Mouse (Mus musculus) MEL-GATA-1-ER (cell line): ENCODE results near the gene Sephs1.

ENCODE experiments used
- DNase-seq: peaks from one replicate; pipeline ENCODE4 v3.0.0-alpha.2; 2012; ENCODE audit warnings: low read depth; ENCODE audit errors: extremely low read depth

Gene Sephs1

GRCm38 (mm10) chr2:4881350-4882248 lies at the start of gene Sephs1:
Sephs1 (plus strand) TSS chr2:4881564.
- DNase-seq, result peak; percentile 28

DNA sequence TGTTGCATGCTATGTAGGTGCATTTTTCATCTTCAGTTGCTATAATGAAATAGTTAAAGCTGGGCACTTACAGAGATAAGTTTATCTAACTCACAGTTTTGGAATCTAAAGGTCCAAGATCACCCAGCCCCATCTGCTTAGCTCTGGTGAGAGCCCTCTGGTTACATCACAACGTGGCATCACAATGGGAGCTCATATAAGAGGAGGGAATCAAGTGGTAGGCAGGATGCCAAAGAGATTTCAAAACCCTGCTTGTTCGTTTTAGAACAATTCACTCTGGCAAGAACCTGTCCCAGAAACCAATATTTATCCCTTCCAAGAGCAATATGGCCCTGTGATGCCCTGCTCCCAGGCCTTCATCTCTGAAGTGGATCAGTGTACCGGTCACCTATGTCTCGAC lies 49.2 kb upstream of the Sephs1 start:
- DNase-seq, result no peak

- DNase-seq, result no peak
Observed at GRCm38 (mm10) chr2:4849449-4849848, 31.9 kb upstream of the Sephs1 start.

DNA sequence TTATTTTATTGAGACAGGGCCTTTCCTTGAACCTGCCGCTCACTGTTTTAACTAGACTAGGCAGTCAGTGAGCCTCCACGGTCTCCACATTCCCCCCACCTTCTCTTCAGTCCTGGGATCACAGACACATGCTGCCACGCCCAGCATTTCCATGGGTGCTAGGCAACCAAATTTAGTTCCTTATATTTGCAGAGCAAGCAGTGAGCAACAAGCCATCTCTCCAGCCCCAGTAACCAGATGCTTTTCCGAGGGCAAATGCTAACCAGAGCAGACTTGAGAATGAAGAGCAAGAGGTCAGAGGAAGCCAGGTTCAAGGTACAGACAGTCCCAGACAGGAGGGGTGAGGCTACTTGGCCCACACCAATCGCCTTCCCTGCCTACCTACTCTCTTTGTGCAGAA lies 24.2 kb upstream of the Sephs1 start:
- DNase-seq, result peak; percentile 32

- no peak for DNase-seq
Observed at GRCm38 (mm10) chr2:4858161-4858560, 23.2 kb upstream of the Sephs1 start.

DNA sequence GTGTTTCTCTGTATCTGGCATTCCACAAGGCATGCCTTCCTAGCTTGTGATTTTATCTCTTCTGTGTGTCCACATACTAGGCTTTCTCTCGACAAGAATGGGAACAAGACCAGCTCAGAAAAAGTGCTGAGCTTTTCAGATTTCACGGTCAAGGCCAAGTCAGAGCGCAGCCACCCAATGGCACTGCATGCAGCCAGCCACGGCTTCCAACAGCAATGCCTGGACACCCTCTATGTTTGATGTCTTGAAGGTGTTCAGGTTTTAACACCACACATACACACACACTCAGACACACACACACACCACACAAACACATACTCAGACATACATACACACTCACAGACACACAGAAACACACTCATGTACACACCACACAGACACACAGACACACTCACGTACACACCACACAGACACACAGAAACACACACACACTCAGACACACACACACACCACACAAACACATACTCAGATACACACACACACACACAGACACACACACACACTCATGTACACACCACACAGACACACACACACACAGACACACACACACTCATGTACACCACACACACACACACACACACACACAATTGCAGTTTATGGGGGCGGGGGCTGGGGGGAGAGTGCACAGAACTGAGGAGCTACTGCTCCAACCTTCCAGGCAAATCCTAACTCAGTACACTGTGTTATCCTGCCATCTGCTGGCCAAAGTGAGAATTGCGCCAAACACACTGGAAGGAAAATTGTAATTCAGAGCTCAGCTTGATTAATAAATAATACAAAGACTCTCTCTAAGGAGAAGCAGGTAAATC lies 17.2 kb upstream of the Sephs1 start:
- DNase-seq, result peak; percentile 22

DNA sequence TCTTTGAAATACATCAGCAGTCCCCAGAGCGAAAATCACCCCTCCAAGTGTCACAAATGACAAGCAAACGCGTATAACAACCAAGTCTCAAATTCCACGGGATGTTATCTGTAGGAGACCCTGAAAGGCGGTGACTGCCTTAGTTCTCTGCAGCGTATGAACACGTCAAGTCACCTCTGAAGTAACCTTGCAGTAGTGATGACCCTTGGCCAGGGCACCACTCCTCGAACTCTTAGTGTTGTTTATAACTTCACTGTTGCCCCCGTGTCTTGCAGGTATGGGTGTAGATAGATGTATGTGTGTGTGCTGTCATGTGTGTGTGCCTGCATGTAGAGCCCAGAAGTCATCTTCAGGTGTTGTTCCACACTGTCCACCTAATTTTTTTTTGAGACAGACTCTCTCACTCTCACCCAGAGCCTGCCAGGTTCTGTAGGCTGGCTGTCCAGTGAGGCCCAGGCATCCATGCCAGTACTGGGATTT lies 16.5 kb upstream of the Sephs1 start:
- no peak for DNase-seq

DNA sequence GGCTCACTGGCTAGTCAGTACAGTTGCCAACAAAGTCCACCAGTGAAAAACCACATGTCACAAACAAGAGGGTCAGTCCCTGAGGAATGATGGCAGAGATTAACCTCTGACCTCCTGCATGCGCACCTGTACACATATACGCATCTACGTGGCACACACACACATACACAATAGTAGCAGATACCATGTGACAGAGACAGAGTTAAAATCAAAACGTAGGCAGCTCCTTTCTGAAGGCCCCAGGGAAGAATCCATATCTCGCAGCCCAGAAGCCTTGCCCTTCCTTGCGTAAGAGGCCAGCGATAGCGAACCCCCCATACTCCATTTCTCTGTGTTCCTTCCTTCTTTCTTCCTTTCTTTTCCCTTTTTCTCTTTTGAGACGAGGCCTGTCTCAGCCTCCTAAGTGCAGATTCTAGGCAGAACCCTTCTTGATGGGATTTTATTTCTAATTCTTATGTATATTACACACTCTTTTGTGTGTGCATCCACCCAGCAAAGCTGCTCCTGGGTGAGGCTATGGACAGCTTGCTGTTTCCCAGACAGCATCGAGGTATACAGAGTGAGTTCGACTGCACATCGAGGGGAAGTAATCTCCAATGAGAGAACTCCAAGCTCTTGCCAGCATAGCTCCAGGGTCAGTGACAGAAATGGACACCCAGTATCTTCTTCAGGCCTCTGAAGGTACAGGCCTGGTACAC lies 13.2 kb upstream of the Sephs1 start:
- DNase-seq, result no peak

DNA sequence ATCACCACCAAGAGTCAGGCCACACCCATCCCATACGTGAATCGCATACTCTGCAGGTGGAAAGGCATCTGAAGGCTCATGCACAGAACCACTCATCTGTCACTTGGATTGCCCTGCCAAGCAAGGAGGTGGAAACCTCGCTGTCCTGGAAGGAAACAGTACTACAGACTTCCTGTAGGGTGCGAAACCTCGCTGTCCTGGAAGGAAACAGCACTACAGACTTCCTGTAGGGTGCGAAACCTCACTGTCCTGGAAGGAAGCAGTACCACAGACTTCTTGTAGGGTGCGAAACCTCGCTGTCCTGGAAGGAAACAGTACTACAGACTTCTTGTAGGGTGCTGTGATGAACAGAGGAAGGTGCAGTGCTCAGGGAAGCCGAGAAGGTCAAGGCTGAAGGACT lies 8.6 kb upstream of the Sephs1 start:
- no peak for DNase-seq

DNA sequence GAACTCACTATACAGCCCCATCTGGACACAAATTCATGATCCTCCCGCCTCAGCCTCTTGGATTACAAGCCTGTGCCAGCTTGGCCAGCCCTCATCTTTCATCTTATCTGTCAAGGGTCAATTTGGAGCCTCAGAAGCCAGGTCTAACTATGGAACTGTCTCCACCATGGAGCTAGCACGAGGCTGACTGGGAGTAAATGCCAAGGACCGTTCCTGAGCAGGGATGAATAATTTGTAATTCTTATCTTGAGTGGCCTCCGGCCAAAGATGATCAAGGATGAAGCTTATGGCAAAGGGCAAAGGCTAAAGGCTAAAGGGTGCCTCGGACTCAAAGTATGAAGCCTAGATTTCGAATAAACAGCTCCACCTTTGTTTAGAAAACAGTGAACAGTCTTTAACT lies 8.0 kb upstream of the Sephs1 start:
- no peak for DNase-seq

DNA sequence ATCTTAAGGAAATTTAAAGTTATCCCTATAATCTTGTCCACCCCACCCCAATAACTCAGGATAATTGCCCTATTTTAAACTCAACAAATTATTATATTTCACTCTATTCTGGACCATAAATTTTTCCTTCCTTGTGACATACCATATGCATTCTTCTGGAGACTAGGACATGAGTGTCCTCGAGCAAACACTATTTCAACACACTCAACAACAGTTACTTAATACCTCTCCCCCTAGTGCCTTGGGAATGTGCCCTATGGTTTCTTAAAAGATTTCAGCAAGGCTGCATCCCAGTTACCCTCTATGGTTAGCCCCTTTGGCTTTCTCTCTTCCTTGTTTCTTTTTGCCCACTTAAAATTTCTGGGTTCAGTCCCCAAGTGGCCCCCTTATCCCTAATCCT lies 6.3 kb upstream of the Sephs1 start:
- no peak for DNase-seq

DNA sequence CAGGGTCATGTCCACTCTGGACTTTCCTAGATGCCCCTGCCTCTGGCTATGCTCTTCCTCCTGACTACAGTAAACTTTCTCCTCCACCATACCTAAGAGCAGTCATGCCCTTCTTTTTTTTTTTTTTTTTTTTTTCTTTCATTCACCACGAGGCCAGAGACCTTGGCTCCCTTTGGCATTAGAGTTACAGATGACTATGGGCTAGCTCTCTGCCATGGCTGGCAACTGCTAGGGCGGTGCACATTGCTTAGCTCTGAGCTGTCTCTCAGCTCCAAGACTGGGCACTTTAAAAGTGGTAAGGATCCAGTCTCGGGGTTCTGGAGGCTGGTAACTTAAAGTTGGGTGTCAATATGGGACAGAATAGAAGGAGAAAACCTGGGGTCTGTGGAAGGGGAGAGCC lies 5.2 kb upstream of the Sephs1 start:
- DNase-seq, result no peak

DNA sequence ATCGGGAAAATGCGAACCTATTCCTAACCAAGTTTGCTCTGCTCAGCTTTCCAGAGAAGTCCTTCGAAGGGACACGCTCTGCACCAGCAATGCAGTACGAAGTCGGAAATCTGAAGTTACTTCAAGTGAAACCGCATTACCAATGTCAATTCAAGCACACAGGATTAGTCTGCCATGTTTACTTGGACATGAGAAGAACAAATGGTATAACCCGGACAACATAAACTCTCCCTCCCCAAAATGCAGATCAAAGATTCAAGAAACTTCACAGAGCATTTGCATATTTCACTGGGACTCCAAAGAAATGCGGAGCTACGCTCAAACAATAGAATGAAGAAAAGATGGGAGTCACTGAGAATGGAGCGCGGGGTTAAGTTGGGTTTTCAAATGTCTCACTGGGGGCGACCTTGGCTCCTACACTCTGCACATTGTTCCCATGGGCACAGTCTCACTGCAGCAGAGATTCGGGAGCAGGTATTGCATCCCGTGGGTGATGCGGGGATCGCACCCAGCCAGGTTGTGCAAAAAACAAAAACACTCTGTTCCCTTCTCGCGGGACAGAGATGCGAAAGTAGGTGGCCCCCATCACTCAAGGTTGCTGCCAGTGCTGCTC lies 521 bp upstream of the Sephs1 start:
- peak; percentile 28 for DNase-seq

- DNase-seq, result peak; percentile 26
Observed at GRCm38 (mm10) chr2:4882249-4882791, 956 bp downstream of the Sephs1 start.

DNA sequence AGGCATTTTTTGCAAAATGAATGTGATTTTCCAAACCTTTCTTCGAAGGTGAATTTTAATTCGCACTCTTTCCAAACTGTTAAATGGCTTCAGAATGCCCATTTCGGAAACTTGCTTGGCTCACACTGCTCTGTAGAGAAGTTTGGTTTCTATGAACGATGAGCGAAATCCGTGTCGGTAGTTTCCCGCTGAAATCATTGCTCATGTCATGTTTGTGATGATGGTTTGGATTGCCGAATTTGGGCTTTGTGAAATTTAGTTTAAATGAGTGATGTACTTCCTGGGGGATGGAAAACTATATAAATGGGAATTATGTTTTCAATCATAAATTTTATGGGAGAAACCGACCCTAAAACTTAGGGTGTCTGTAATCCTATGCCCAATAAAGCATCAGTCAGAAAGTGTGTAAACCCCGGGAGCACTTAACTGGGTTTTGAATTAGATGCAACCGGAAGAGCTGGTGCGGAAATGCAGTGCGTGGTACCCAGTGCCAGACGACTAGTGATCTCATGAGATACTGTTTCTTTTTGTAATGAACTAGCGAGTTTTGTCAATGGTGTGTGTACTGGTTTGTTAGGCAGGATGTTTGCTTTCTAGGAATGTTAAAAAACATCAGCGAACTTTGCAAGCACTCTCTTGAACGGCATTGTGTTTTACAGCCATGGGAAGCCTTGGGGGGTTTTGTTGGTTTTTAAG lies 1.8 kb downstream of the Sephs1 start:
- peak; percentile 38 for DNase-seq

DNA sequence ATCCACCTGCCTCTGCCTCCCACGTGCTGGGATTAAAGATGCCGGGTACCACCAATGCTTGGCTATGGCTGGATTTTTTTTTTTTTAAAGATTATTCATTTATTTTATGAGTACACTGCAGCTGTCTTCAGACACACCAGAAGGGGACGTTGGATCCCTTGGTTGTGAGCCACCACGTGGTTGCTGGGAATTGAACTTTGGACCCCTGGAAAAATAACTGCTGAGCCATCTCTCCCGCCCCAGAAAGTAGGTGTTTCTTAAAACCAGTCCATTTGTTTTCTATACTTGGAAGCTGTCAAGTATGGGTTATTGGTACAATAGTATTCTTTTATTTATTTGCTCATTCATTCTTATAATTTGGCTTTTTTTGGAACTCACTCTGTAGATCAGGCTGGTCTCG lies 5.5 kb downstream of the Sephs1 start:
- no peak for DNase-seq

DNA sequence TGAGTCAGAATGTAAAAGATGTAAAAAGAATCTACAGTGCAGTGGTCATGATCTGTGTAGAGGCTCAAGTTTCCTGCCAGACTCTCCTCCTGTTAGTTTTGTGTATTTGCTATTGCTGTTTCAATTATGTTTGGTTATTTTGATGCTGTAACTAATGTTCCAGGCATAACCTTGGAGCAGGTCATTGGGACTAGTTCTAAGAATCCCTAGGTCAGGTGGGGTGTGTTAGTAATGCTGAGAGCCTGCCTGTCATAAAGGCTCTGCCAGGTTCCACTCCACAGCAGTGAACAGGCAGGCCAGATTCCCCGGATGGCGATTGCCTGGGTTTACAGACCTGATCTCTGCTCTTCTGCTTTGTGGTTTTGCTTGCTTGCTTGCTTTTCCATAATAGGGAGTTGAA lies 14.2 kb downstream of the Sephs1 start:
- DNase-seq, result no peak

GRCm38 (mm10) chr2:4896970-4897369 lies 15.6 kb downstream of the Sephs1 start:
- no peak for DNase-seq

GRCm38 (mm10) chr2:4900624-4901023 lies 19.3 kb downstream of the Sephs1 start:
- no peak for DNase-seq

- no peak for DNase-seq
Observed at GRCm38 (mm10) chr2:4902346-4902745, 21.0 kb downstream of the Sephs1 start.
